Mouse (Mus musculus): ENCODE measurements around the gene Cd200r4. TPM values are rescaled to one million over a fixed set of nuclear protein-coding genes. Genes with fewer than 3 reads are reported as not detected.
"Not testable (repeated sequence)": the region's sequence is repeated elsewhere in the genome, so short reads cannot be mapped to it uniquely, and the experiment has no call there.

Gene Cd200r4
- total and polyA plus RNA-seq, 3 experiments, result 1.1 to 1.6 TPM; not detected in 1

DNA sequence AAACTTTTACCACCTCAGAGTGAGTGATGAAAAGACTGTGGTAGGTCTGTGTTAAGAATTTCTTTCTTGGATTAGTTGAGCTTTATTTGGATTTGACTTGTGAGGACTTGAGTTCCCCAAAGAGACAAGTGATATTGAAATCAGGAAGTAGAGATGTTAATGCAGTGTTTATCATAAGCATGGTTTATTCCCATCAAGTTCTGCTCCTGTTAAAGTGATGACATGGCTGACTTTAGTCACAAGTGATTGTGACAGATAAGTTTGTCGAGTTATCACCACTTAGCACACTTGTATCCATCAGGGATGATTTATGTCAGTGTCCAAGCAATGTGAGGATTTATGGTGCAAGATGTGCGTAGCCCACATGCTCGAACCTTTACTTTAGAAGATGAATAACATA is 20.8 kb downstream of the Cd200r4 start:
- no peaks in the 10 kb centered on the region for H3K27me3 ChIP-seq (ENCODE audit: control insufficient read depth in 1 of 2, insufficient read depth in 2 of 2, low read length in 2 of 2)
- peaks cover 0 to 7% of the 10 kb centered on the region in 2 experiments; a peak in 1 of 4 replicates for H3K4me1 ChIP-seq (ENCODE audit: control insufficient read depth in 1 of 2, insufficient read depth in 2 of 2, low read length in 2 of 2)
- no peaks in the 10 kb centered on the region for H3K9me3 ChIP-seq (replicated peaks; ENCODE audit: insufficient read depth, low read length)
- H3K27ac ChIP-seq (ENCODE audit: control insufficient read depth, low read depth, low read length), result peak overlapping the region; percentile 19; the same call in 1 of the 2 replicates
- peak; percentile 43 for DNase-seq (ENCODE audit: low read depth, low spot score)
- no peak overlapping the region for H3K9ac ChIP-seq (ENCODE audit: control insufficient read depth, low read depth, low read length, poor library complexity, severe bottlenecking)
- no peak overlapping the region for H3K4me3 ChIP-seq (ENCODE audit: control insufficient read depth in 1 of 2, insufficient read depth in 1 of 2, low read depth in 2 of 2, low read length in 2 of 2)
- peaks cover 0 to 11% of the 10 kb centered on the region in 2 experiments; a peak in 2 of 4 replicates for H3K36me3 ChIP-seq (ENCODE audit: control insufficient read depth in 1 of 2, insufficient read depth in 2 of 2, low read length in 2 of 2)
- no peaks in the 10 kb centered on the region for H3K79me2 ChIP-seq (ENCODE audit: control insufficient read depth, insufficient read depth, low read length, poor library complexity)
- TF ChIP-seq EP300 (IDR thresholded peaks at IDR 0.05; ENCODE audit: low read depth in 1 of 2, low read length in 2 of 2) (peak; percentile 39 to 53; a peak in 2 of 4 replicates), MXI1 (IDR thresholded peaks at IDR 0.05; ENCODE audit: low read depth, low read length) (no peak), ETS1 (IDR thresholded peaks at IDR 0.05; ENCODE audit: low read depth, low read length) (peak; percentile 31; the same call in 1 of the 2 replicates), GATA1 (IDR thresholded peaks at IDR 0.05; ENCODE audit: low read depth, low read length) (peak; percentile 56; the same call in 1 of the 2 replicates), CTCF (IDR thresholded peaks at IDR 0.05 in 2 of 3, conservative IDR thresholded peaks at IDR 0.05 in 1 of 3; ENCODE audit: control insufficient read depth in 1 of 3, insufficient read depth in 1 of 3, low read depth in 2 of 3, low read length in 3 of 3, poor library complexity in 1 of 3, severe bottlenecking in 1 of 3) (no peak), TCF12 (IDR thresholded peaks at IDR 0.05; ENCODE audit: low read depth, low read length) (peak; percentile 62), ZNF384 (IDR thresholded peaks at IDR 0.05; ENCODE audit: low read depth, low read length) (no peak), POLR2AphosphoS5 (IDR thresholded peaks at IDR 0.05; ENCODE audit: borderline replicate concordance, low read depth, low read length) (no peak)

DNA sequence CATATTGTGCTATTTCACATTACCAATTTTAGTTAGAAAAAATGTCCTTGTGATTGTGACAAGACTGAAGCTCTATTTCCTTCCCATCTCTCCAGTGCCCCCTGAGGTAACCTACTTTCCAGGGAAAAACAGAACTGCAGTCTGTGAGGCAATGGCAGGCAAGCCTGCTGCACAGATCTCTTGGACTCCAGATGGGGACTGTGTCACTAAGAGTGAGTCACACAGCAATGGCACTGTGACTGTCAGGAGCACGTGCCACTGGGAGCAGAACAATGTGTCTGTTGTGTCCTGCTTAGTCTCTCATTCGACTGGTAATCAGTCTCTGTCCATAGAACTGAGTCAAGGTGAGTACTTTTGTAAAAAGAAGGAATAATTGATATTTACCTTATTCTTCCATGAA is 21.7 kb downstream of the Cd200r4 start:
- peaks cover 0 to 11% of the 10 kb centered on the region in 2 experiments; a peak in 2 of 4 replicates for H3K36me3 ChIP-seq (ENCODE audit: control insufficient read depth in 1 of 2, insufficient read depth in 2 of 2, low read length in 2 of 2)
- not testable (repeated sequence) for H3K27me3 ChIP-seq (ENCODE audit: control insufficient read depth in 1 of 2, insufficient read depth in 2 of 2, low read length in 2 of 2); H3K79me2 ChIP-seq (ENCODE audit: control insufficient read depth, insufficient read depth, low read length, poor library complexity); H3K4me3 ChIP-seq (ENCODE audit: control insufficient read depth in 1 of 2, insufficient read depth in 1 of 2, low read depth in 2 of 2, low read length in 2 of 2); H3K27ac ChIP-seq (ENCODE audit: control insufficient read depth, low read depth, low read length); H3K9ac ChIP-seq (ENCODE audit: control insufficient read depth, low read depth, low read length, poor library complexity, severe bottlenecking); H3K9me3 ChIP-seq (replicated peaks; ENCODE audit: insufficient read depth, low read length); H3K4me1 ChIP-seq (ENCODE audit: control insufficient read depth in 1 of 2, insufficient read depth in 2 of 2, low read length in 2 of 2)
- DNase-seq (ENCODE audit: low read depth, low spot score), result peak; percentile 7

DNA sequence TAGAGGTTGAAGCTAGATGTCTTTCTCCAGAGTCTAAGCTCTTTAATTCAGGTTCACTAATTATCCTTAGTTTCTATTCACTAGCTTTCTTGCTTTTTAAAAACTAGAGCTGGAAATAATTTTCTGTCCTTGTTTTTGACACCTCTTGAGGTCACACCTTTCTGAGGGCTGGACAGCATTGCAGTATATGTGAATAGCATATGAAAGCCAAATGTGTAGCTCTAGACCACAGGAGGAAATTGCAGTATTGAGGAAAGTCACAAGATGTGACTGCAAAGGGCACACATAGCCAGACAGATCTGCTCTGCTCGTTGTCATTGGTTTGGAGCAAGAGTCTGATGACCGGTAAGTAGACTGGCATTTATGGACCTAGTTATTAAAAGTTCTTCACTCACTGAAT is 55.3 kb downstream of the Cd200r4 start, which contains the start of gene Cd200r2:
Gene Cd200r2, plus strand, starts transcription at position 301 of the 400 bp plus-strand sequence.
- Histone ChIP-seq H3K36me3 (ENCODE audit: control insufficient read depth in 1 of 2, insufficient read depth in 2 of 2, low read length in 2 of 2) (no peaks in the 10 kb centered on the region), H3K27me3 (ENCODE audit: control insufficient read depth in 1 of 2, insufficient read depth in 2 of 2, low read length in 2 of 2) (no peaks in the 10 kb centered on the region), H3K27ac (ENCODE audit: control insufficient read depth, low read depth, low read length) (no peak within 1 kb of the TSS), H3K4me3 (ENCODE audit: control insufficient read depth in 1 of 2, insufficient read depth in 1 of 2, low read depth in 2 of 2, low read length in 2 of 2) (no peak within 1 kb of the TSS), H3K4me1 (ENCODE audit: control insufficient read depth in 1 of 2, insufficient read depth in 2 of 2, low read length in 2 of 2) (no peaks in the 10 kb centered on the region), H3K9me3 (replicated peaks; ENCODE audit: insufficient read depth, low read length) (no peaks in the 10 kb centered on the region), H3K79me2 (ENCODE audit: control insufficient read depth, insufficient read depth, low read length, poor library complexity) (no peaks in the 10 kb centered on the region), H3K9ac (ENCODE audit: control insufficient read depth, low read depth, low read length, poor library complexity, severe bottlenecking) (no peak within 1 kb of the TSS)
- DNase-seq (ENCODE audit: low read depth, low spot score), result no peak
- TF ChIP-seq CTCF (IDR thresholded peaks at IDR 0.05 in 2 of 3, conservative IDR thresholded peaks at IDR 0.05 in 1 of 3; ENCODE audit: control insufficient read depth in 1 of 3, insufficient read depth in 1 of 3, low read depth in 2 of 3, low read length in 3 of 3, poor library complexity in 1 of 3, severe bottlenecking in 1 of 3) (no peak), GATA1 (IDR thresholded peaks at IDR 0.05; ENCODE audit: low read depth, low read length) (no peak)
